Mouse (Mus musculus) ES-Bruce4 (cell line): ENCODE results near the gene Reg2. TPM values are rescaled to one million over a fixed set of nuclear protein-coding genes. Genes with fewer than 3 reads are reported as not detected.

Experiments used
- H3K27ac ChIP-seq: 2 replicates; pipeline ENCODE4 v1.5.1; 2012; ENCODE audit warnings: low read length, inconsistent platforms; ENCODE audit not compliant: insufficient read depth
- H3K27me3 ChIP-seq: 2 replicates; pipeline ENCODE4 v1.6.1; 2012; ENCODE audit warnings: mild to moderate bottlenecking, low read length, inconsistent platforms; ENCODE audit not compliant: control insufficient read depth, poor library complexity, insufficient read depth, severe bottlenecking
- H3K36me3 ChIP-seq: 2 replicates; pipeline ENCODE4 v1.6.1; 2012; ENCODE audit warnings: inconsistent platforms, mild to moderate bottlenecking, low read length, moderate library complexity; ENCODE audit not compliant: control insufficient read depth, poor library complexity, insufficient read depth, severe bottlenecking
- H3K4me1 ChIP-seq: one replicate; pipeline ENCODE4 v1.8.1; 2011; ENCODE audit warnings: low read length; ENCODE audit not compliant: control insufficient read depth, insufficient read depth
- H3K4me3 ChIP-seq: 2 replicates; pipeline ENCODE4 v1.5.1; 2011; ENCODE audit warnings: low read depth, mild to moderate bottlenecking, low read length
- H3K9ac ChIP-seq: 2 replicates; pipeline ENCODE4 v1.6.1; 2012; ENCODE audit warnings: low read depth, mild to moderate bottlenecking, inconsistent platforms; ENCODE audit not compliant: poor library complexity, severe bottlenecking
- H3K9me3 ChIP-seq: replicated peaks from 2 replicates; pipeline ENCODE4 v1.6.1; 2012; ENCODE audit warnings: mild to moderate bottlenecking, low read length, inconsistent platforms; ENCODE audit not compliant: control insufficient read depth, poor library complexity, insufficient read depth, severe bottlenecking
- CTCF ChIP-seq: IDR thresholded peaks from one replicate; pipeline ENCODE4 v1.8.1; 2011; ENCODE audit warnings: low read depth, low read length
- EP300 ChIP-seq: IDR thresholded peaks from 2 replicates; pipeline ENCODE4 v1.6.1; 2011; ENCODE audit warnings: low read depth, low read length; ENCODE audit not compliant: insufficient read depth
- POLR2A ChIP-seq: IDR thresholded peaks from one replicate; pipeline ENCODE4 v1.8.1; 2011; ENCODE audit warnings: low read length; ENCODE audit not compliant: insufficient read depth
- polyA plus RNA-seq: library from polyadenylated mRNA; stranded (reverse); fragments of >200 nt; gene quantifications from 2 replicates; pipeline ENCODE4 v1.2.4, GENCODE M21; 2011; ENCODE audit warnings: low read depth; ENCODE audit not compliant: missing spikeins, insufficient read depth, insufficient read length

Reg2 gene
- polyA plus RNA-seq, 1 experiment, result not detected

- Histone ChIP-seq H3K27me3 (no peaks in the 10 kb centered on the region), H3K9ac (no peak overlapping the region), H3K36me3 (no peaks in the 10 kb centered on the region), H3K4me1 (no peaks in the 10 kb centered on the region), H3K9me3 (no peaks in the 10 kb centered on the region), H3K4me3 (no peak overlapping the region), H3K27ac (no peak overlapping the region)
- TF ChIP-seq EP300 (no peak), POLR2A (no peak), CTCF (no peak)
Observed at GRCm38 (mm10) chr6:78425497-78425896, 30.1 kb downstream of the Reg2 start.

DNA sequence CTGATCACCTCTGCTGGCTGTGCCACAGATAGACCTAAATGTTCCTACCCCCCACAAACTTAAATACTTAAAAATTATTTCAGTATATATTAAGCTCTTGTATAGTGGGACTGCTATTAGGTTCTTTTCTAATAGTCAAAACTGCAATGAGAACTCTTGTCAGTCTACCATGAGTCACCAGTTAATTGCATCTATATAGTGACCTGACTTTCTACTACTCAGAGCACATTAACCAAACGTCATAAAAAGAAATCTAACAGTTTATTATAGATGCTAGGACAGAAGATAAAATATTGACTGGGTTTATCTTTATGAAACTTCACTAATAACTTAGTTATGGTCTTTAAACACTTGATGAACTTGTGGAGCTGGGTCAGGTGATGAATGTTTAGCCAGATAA lies 51.8 kb downstream of the Reg2 start:
- Histone ChIP-seq H3K27me3 (no peaks in the 10 kb centered on the region), H3K9me3 (no peaks in the 10 kb centered on the region), H3K4me3 (no peak overlapping the region), H3K27ac (no peak overlapping the region), H3K4me1 (no peaks in the 10 kb centered on the region), H3K36me3 (no peaks in the 10 kb centered on the region), H3K9ac (no peak overlapping the region)
- TF ChIP-seq CTCF, result no peak

DNA sequence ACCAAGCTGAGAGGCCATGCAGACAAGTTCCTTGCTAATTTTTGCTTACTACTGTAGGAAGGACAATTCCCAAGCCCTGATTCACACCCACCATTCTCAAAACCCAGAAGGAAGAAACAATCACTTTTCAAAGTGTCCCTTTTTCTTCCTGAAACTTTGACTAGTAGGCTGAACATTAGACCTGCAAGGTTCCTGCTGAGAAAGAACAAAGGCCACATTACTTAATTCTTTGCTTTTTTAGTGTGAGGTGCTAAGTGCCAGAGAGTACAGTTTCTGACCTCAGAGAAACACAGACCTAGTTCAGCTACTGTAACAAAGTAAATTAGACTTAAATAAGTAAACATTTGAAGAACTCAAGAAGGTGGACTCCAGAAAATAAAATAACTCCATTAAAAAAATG lies 53.0 kb downstream of the Reg2 start:
- Histone ChIP-seq H3K27me3 (no peaks in the 10 kb centered on the region), H3K4me3 (no peak overlapping the region), H3K4me1 (no peaks in the 10 kb centered on the region), H3K9ac (no peak overlapping the region), H3K27ac (no peak overlapping the region), H3K9me3 (no peaks in the 10 kb centered on the region), H3K36me3 (no peaks in the 10 kb centered on the region)
- no peak for TF ChIP-seq CTCF
- TF ChIP-seq EP300, result no peak
- TF ChIP-seq POLR2A, result no peak

DNA sequence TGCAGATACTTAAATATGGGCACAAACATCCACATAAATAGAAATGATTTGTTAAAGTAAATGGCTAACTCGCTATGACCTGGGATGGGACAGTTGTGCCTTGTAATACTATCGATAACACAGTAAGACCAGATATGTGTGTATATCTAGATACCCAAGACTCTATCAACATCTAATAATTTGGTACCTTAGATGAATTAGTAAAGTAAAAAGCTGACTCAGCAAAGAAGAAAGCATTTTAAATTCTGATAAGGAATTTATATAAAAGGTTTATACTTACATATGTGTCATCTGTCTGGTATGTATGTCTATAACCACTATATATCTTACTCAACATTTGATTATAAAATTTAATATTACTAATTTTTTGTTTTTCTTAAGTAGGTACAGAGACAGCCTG lies 57.4 kb downstream of the Reg2 start:
- Histone ChIP-seq H3K27ac (no peak overlapping the region), H3K9me3 (no peaks in the 10 kb centered on the region), H3K4me1 (no peaks in the 10 kb centered on the region), H3K9ac (no peak overlapping the region), H3K4me3 (no peak overlapping the region), H3K36me3 (no peaks in the 10 kb centered on the region), H3K27me3 (no peaks in the 10 kb centered on the region)
- TF ChIP-seq POLR2A, result no peak
- TF ChIP-seq EP300, result no peak
- no peak for TF ChIP-seq CTCF

Other genes starting within 250 kb of the Reg2 start
- not detected in 2 replicates for gene Reg3b, start 25.0 kb upstream of the Reg2 start, polyA plus RNA-seq
- gene Reg3d, start 16.8 kb upstream of the Reg2 start, polyA plus RNA-seq, result not detected in 2 replicates
- not detected in 2 replicates for gene Reg3a, start 14.9 kb upstream of the Reg2 start, polyA plus RNA-seq
- not detected in 2 replicates for gene Reg1, start 27.1 kb downstream of the Reg2 start, polyA plus RNA-seq
- gene Reg3g, start 73.2 kb downstream of the Reg2 start, polyA plus RNA-seq, result not detected in 2 replicates